Mouse (Mus musculus): ENCODE data around the gene Zkscan6. TPM values are rescaled to one million over a fixed set of nuclear protein-coding genes. Genes with fewer than 3 reads are reported as not detected.

The Zkscan6 gene
- 16.4 TPM for polyA plus RNA-seq (2015; fragmentation: Illumina TruSeq; extraction: RNeasy Lipid Tissue Mini Kit (QIAGEN cat#74804); ENCODE audit: insufficient read depth, low replicate concordance)

DNA sequence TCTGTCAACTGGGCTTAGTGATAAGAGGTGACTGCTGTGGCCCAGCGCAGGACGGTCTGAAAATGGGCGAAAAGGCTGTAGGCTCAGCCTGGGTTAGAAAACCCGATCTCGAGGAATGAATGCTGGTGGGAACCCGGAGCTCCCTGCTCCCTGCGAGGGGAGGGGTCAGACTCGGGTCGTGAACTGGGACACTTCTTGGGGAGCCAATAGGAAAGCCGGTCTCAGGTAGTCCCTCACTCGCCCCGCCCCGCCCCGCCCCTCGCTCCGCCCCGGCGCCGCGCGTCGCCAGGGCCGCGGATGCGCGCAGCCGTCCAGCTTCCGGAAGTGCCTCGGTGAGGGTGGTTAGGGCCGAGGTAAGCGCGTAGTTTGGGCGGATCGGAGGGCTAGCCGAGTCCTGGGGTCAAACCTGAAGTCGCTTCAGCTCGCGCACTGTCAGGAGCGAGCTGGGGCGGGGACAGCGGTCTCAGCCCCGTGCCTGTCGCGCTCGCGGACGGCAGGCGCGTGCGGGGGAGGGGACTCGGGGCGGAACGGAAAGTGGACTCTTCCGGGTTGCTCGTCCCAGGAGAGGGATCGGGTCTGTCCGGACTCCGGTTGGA is at the start of gene Zkscan6:
Gene Zkscan6, plus strand, starts transcription at position 267 of the 596 bp plus-strand sequence.

DNA sequence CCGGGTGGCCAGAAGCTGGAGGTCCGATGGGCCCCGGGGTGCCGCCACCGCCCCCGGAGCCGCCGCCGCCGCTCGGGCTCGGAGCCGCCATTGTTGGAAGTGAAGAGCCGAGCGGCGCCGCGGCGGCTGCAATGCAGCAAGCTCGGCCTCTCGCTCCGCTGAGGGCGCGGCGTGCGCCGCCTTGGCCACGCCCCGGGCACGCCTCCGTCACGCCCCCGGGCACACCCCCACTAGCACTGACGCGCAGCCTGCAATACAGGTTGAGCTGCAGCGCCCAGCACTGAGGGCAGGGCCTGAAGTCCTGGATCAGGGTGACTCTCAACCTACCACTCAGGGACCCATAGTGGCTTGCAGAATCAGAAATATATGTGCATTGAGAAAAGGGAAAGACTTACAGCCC is 18.8 kb upstream of the Zkscan6 start, which contains the start of gene Map2k4:
Gene Map2k4, minus strand, starts transcription at position 144 of the 400 bp plus-strand sequence.

Other genes with a start within 250 kb of the Zkscan6 start
- gene Map2k4, start 18.9 kb upstream of the Zkscan6 start, polyA plus RNA-seq (2015; fragmentation: Illumina TruSeq; extraction: RNeasy Lipid Tissue Mini Kit (QIAGEN cat#74804); ENCODE audit: insufficient read depth, low replicate concordance), result 53.6 TPM

All from spleen, adult 10 weeks (tissue).